Mouse (Mus musculus): ENCODE measurements around the gene Tec. TPM values are rescaled to one million over a fixed set of nuclear protein-coding genes. Genes with fewer than 3 reads are reported as not detected.

Tec gene
- polyA plus RNA-seq, 1 experiment from 2014 or later = 4.3 TPM

DNA sequence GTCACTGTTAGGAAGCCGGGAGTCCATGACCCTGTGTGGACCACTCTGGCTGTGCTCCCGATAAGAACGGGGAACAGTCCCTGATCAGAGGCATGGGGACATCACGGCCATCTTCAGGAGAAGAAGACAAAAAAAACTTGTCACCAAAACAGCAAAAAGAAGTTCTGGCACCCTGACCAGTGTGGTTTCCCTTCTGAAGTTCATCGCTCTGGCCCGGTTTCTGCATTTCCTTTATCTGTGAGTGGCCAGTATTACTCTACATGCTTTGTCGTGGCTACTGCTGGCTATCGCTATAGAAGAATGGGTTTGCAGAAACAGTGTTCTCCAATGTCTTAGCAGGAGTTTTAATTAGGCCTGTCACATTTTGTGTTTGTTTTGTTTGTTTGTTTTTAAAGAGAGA, 131.8 kb downstream of the Tec start:
- Histone ChIP-seq H3K9me3 (replicated peaks; ENCODE audit: control insufficient read depth, low read length) (no peaks in the 10 kb centered on the region), H3K4me1 (ENCODE audit: control insufficient read depth, insufficient read depth, low read length) (0 out of 2 replicates have a peak, but pooled peaks cover 3% of the 10 kb centered on the region), H3K36me3 (ENCODE audit: control insufficient read depth, insufficient read depth, low read length) (no peaks in the 10 kb centered on the region), H3K4me2 (ENCODE audit: low read length) (no peak overlapping the region), H3K9ac (ENCODE audit: low read length) (no peak overlapping the region), H3K4me3 (ENCODE audit: low read depth, low read length) (no peak overlapping the region), H3K27me3 (replicated peaks; ENCODE audit: control insufficient read depth, insufficient read depth, low read length) (no peaks in the 10 kb centered on the region), H3K27ac (ENCODE audit: low read depth, low read length) (no peak overlapping the region)
- WGBS = 81% methylated on average over 8 of the region's 8 CpGs
- ATAC-seq = no peak
- DNase-seq (ENCODE audit: low spot score) = no peak

DNA sequence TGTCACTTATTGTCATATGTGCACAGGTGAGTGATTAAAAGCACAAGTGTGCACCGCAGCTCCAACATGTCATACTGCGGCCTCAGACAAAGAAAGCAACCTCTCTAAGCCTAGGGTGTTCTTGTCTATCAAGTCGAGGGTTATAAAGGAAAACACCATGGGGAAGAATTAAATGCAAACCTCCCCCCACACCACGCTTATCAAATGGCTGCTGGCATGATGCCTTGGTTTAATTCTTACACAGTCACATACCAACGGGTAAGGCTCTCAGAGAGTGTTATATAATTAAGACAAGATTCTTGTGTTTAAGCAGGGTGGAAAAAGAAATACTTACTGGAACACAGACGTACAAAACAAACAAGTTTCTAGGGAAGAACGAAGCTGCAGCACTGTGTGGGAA, 132.5 kb downstream of the Tec start:
- ATAC-seq (no peak), DNase-seq (ENCODE audit: low spot score) (no peak)
- Histone ChIP-seq H3K4me1 (ENCODE audit: control insufficient read depth, insufficient read depth, low read length) (0 out of 2 replicates have a peak, but pooled peaks cover 3% of the 10 kb centered on the region), H3K9me3 (replicated peaks; ENCODE audit: control insufficient read depth, low read length) (no peaks in the 10 kb centered on the region), H3K4me2 (ENCODE audit: low read length) (no peak overlapping the region), H3K36me3 (ENCODE audit: control insufficient read depth, insufficient read depth, low read length) (no peaks in the 10 kb centered on the region), H3K27me3 (replicated peaks; ENCODE audit: control insufficient read depth, insufficient read depth, low read length) (no peaks in the 10 kb centered on the region), H3K4me3 (ENCODE audit: low read depth, low read length) (no peak overlapping the region), H3K9ac (ENCODE audit: low read length) (no peak overlapping the region), H3K27ac (ENCODE audit: low read depth, low read length) (no peak overlapping the region)
- WGBS = 40% methylated on average over 7 of the region's 7 CpGs

- Histone ChIP-seq H3K4me1 (ENCODE audit: control insufficient read depth, insufficient read depth, low read length) (0 out of 2 replicates have a peak, but pooled peaks cover 3% of the 10 kb centered on the region), H3K36me3 (ENCODE audit: control insufficient read depth, insufficient read depth, low read length) (no peaks in the 10 kb centered on the region), H3K27me3 (replicated peaks; ENCODE audit: control insufficient read depth, insufficient read depth, low read length) (no peaks in the 10 kb centered on the region), H3K4me3 (ENCODE audit: low read depth, low read length) (no peak overlapping the region), H3K27ac (ENCODE audit: low read depth, low read length) (no peak overlapping the region), H3K4me2 (ENCODE audit: low read length) (no peak overlapping the region), H3K9me3 (replicated peaks; ENCODE audit: control insufficient read depth, low read length) (no peaks in the 10 kb centered on the region), H3K9ac (ENCODE audit: low read length) (no peak overlapping the region)
- no peak for DNase-seq (ENCODE audit: low spot score)
- ATAC-seq = no peak
- 92% methylated on average over 1 of the region's 1 CpGs for WGBS
These were observed 135.4 kb downstream of the Tec start for GRCm38 (mm10) chr5:72732885-72733284.

GRCm38 (mm10) chr5:72725404-72725803, 142.9 kb downstream of the Tec start:
- H3K36me3 ChIP-seq (ENCODE audit: control insufficient read depth, insufficient read depth, low read length) = no peaks in the 10 kb centered on the region
- no peaks in the 10 kb centered on the region for H3K9me3 ChIP-seq (replicated peaks; ENCODE audit: control insufficient read depth, low read length)
- H3K4me2 ChIP-seq (ENCODE audit: low read length) = no peak overlapping the region
- no peaks in the 10 kb centered on the region for H3K4me1 ChIP-seq (ENCODE audit: control insufficient read depth, insufficient read depth, low read length)
- H3K27ac ChIP-seq (ENCODE audit: low read depth, low read length) = no peak overlapping the region
- DNase-seq (ENCODE audit: low spot score) = no peak
- H3K4me3 ChIP-seq (ENCODE audit: low read depth, low read length) = no peak overlapping the region
- ATAC-seq = no peak
- no peak overlapping the region for H3K9ac ChIP-seq (ENCODE audit: low read length)
- 87% methylated on average over 3 of the region's 3 CpGs for WGBS
- no peaks in the 10 kb centered on the region for H3K27me3 ChIP-seq (replicated peaks; ENCODE audit: control insufficient read depth, insufficient read depth, low read length)

DNA sequence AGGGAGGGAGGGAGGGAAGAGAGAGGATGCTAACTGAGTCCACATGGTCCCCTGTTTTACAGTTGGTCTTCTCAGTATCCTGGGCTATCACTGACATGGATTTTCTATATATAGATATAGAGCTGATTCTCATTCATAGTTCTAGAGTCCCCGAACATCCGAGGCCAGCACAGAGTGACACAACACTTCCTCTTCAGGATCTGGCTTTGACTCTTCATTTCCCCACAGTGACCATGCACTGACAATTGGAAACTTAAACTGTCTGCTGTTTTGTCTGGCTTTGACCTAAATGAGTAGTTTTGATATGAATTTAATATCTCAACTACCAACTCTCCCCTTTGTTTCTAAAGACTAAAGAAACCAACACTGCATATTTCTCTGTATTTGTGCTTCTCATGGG, 144.9 kb downstream of the Tec start:
- H3K36me3 ChIP-seq (ENCODE audit: control insufficient read depth, insufficient read depth, low read length) = no peaks in the 10 kb centered on the region
- ATAC-seq = no peak
- no peak overlapping the region for H3K4me2 ChIP-seq (ENCODE audit: low read length)
- H3K4me1 ChIP-seq (ENCODE audit: control insufficient read depth, insufficient read depth, low read length) = no peaks in the 10 kb centered on the region
- no peaks in the 10 kb centered on the region for H3K27me3 ChIP-seq (replicated peaks; ENCODE audit: control insufficient read depth, insufficient read depth, low read length)
- no peak for DNase-seq (ENCODE audit: low spot score)
- no peak overlapping the region for H3K27ac ChIP-seq (ENCODE audit: low read depth, low read length)
- no peak overlapping the region for H3K4me3 ChIP-seq (ENCODE audit: low read depth, low read length)
- no peak overlapping the region for H3K9ac ChIP-seq (ENCODE audit: low read length)
- no peaks in the 10 kb centered on the region for H3K9me3 ChIP-seq (replicated peaks; ENCODE audit: control insufficient read depth, low read length)
- WGBS = 85% methylated on average over 2 of the region's 2 CpGs

DNA sequence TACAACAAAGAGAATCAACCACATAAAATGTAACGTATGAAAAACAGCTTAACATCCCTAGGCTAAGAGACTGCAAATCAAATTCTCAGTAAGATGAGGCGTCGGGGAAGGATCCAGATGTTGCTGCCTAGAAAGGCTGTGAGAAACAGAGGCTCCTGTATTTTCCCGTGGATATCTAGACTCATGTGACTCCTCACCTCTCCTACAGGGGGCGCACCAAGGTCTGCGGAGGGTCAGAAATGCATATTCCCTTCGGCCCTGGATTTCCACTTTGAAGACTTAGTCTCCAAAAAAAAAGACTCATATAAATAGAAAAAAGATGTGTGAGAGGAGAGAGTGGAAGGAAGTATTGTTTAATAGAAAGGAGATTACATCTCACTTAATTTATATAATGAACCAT, 147.7 kb downstream of the Tec start:
- H3K36me3 ChIP-seq (ENCODE audit: control insufficient read depth, insufficient read depth, low read length) = no peaks in the 10 kb centered on the region
- no peak overlapping the region for H3K27ac ChIP-seq (ENCODE audit: low read depth, low read length)
- WGBS = 71% methylated on average over 7 of the region's 7 CpGs
- ATAC-seq (no peak), DNase-seq (ENCODE audit: low spot score) (no peak)
- no peaks in the 10 kb centered on the region for H3K9me3 ChIP-seq (replicated peaks; ENCODE audit: control insufficient read depth, low read length)
- H3K4me3 ChIP-seq (ENCODE audit: low read depth, low read length) = no peak overlapping the region
- H3K27me3 ChIP-seq (replicated peaks; ENCODE audit: control insufficient read depth, insufficient read depth, low read length) = no peaks in the 10 kb centered on the region
- H3K4me2 ChIP-seq (ENCODE audit: low read length) = no peak overlapping the region
- no peaks in the 10 kb centered on the region for H3K4me1 ChIP-seq (ENCODE audit: control insufficient read depth, insufficient read depth, low read length)
- H3K9ac ChIP-seq (ENCODE audit: low read length) = no peak overlapping the region

- no peaks in the 10 kb centered on the region for H3K36me3 ChIP-seq (ENCODE audit: control insufficient read depth, insufficient read depth, low read length)
- 33% methylated on average over 4 of the region's 4 CpGs for whole genome bisulfite sequencing
- ATAC-seq (peak; percentile 46; the same call in 1 of the 2 replicates), DNase-seq (ENCODE audit: low spot score) (peak; percentile 84)
- no peak overlapping the region for H3K4me3 ChIP-seq (ENCODE audit: low read depth, low read length)
- no peak overlapping the region for H3K27ac ChIP-seq (ENCODE audit: low read depth, low read length)
- no peaks in the 10 kb centered on the region for H3K27me3 ChIP-seq (replicated peaks; ENCODE audit: control insufficient read depth, insufficient read depth, low read length)
- no peak overlapping the region for H3K9ac ChIP-seq (ENCODE audit: low read length)
- H3K4me1 ChIP-seq (ENCODE audit: control insufficient read depth, insufficient read depth, low read length) = no peaks in the 10 kb centered on the region
- H3K9me3 ChIP-seq (replicated peaks; ENCODE audit: control insufficient read depth, low read length) = no peaks in the 10 kb centered on the region
- no peak overlapping the region for H3K4me2 ChIP-seq (ENCODE audit: low read length)
These were observed 157.6 kb downstream of the Tec start for GRCm38 (mm10) chr5:72710572-72711278.

DNA sequence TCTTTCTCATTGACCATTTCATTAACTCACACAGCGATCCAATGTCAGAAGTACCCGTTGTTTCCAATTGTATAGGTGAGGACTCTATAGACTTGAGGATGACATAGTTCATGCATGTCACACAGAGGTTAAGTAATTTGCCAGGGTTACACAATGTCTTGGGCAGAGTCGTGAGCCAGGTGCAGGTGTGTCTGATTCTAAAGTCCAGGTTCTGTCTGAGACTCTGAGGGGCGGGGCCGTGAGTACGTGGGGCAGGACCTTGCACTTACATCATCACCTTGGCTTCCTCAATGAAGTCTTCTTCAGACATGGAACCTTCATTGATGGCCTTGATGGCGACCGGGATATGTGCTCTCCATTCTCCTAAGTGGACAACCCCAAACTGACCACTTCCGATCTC, 158.3 kb downstream of the Tec start:
- no peak overlapping the region for H3K4me3 ChIP-seq (ENCODE audit: low read depth, low read length)
- no peak for DNase-seq (ENCODE audit: low spot score)
- no peak overlapping the region for H3K27ac ChIP-seq (ENCODE audit: low read depth, low read length)
- WGBS = 93% methylated on average over 9 of the region's 9 CpGs
- no peaks in the 10 kb centered on the region for H3K36me3 ChIP-seq (ENCODE audit: control insufficient read depth, insufficient read depth, low read length)
- H3K9ac ChIP-seq (ENCODE audit: low read length) = no peak overlapping the region
- no peak for ATAC-seq
- H3K27me3 ChIP-seq (replicated peaks; ENCODE audit: control insufficient read depth, insufficient read depth, low read length) = no peaks in the 10 kb centered on the region
- no peak overlapping the region for H3K4me2 ChIP-seq (ENCODE audit: low read length)
- no peaks in the 10 kb centered on the region for H3K4me1 ChIP-seq (ENCODE audit: control insufficient read depth, insufficient read depth, low read length)
- no peaks in the 10 kb centered on the region for H3K9me3 ChIP-seq (replicated peaks; ENCODE audit: control insufficient read depth, low read length)

GRCm38 (mm10) chr5:72709451-72709850, 158.8 kb downstream of the Tec start:
- Histone ChIP-seq H3K27me3 (replicated peaks; ENCODE audit: control insufficient read depth, insufficient read depth, low read length) (no peaks in the 10 kb centered on the region), H3K4me2 (ENCODE audit: low read length) (no peak overlapping the region), H3K4me3 (ENCODE audit: low read depth, low read length) (no peak overlapping the region), H3K9ac (ENCODE audit: low read length) (no peak overlapping the region), H3K36me3 (ENCODE audit: control insufficient read depth, insufficient read depth, low read length) (no peaks in the 10 kb centered on the region), H3K27ac (ENCODE audit: low read depth, low read length) (no peak overlapping the region), H3K9me3 (replicated peaks; ENCODE audit: control insufficient read depth, low read length) (no peaks in the 10 kb centered on the region), H3K4me1 (ENCODE audit: control insufficient read depth, insufficient read depth, low read length) (no peaks in the 10 kb centered on the region)
- ATAC-seq (no peak), DNase-seq (ENCODE audit: low spot score) (no peak)
- WGBS = 94% methylated on average over 13 of the region's 13 CpGs

Data from forebrain, embryonic 14.5 days (tissue).